Mouse (Mus musculus): Measurements from ENCODE around the gene Gpr141. TPM values are rescaled to one million over a fixed set of nuclear protein-coding genes. Genes with fewer than 3 reads are reported as not detected.

Gpr141 gene
- polyA plus RNA-seq, 1 experiment from 2014 or later = 0.12 TPM

DNA sequence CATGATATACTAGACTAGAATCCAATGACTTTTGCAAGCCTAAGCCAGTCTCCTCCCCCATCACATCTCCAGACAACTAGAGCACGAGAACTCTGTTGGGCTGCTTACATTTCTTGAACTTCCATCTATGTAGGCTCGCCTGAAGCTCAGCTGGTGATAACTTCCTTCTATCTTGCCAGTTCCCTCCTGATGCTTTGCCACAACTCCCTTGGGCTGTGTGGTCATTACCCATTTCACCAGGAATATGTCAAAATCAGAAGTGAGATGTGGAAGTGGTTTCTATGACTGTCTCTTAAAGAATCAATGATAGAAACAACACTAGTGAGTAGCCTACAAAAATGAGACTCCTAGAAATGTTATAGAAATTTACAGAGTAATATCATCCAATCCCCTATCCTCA, 56.9 kb downstream of the Gpr141 start:
- Histone ChIP-seq H3K36me3 (ENCODE audit: control insufficient read depth, insufficient read depth, low read length) (no peaks in the 10 kb centered on the region), H3K4me3 (ENCODE audit: low read depth, low read length) (no peak overlapping the region)
- 84% methylated on average over 2 of the region's 2 CpGs for WGBS

DNA sequence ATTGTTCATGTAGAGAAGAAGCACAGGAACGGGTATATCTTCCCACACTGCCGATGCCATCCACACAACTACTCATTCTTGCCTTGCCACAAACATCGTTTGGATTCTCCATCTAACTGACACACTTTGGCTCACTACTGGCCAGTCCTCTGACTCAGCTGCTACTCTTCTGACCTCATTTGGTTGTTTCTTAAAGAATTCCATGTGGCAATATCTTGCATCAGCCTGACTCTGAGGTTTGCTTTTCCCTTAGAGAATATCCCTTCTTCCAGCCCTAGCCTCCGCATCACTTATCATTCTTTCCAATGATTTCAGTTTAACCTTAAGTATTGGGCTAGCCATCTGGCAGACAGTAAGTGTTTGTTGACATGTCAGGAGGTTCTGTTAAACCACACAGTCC, 59.8 kb downstream of the Gpr141 start:
- no peak overlapping the region for H3K9ac ChIP-seq (ENCODE audit: low read depth, low read length)
- no peak overlapping the region for H3K4me2 ChIP-seq (replicated peaks; ENCODE audit: low read depth, low read length)
- no peak overlapping the region for H3K27ac ChIP-seq (ENCODE audit: low read depth, low read length)
- ATAC-seq (ENCODE audit: low FRiP score) (no peak), DNase-seq (ENCODE audit: low spot score) (no peak)
- H3K4me1 ChIP-seq (replicated peaks; ENCODE audit: control insufficient read depth, insufficient read depth, low read length) = no peaks in the 10 kb centered on the region
- 95% methylated on average over 4 of the region's 4 CpGs for WGBS
- no peaks in the 10 kb centered on the region for H3K27me3 ChIP-seq (ENCODE audit: control insufficient read depth, insufficient read depth, low read length)
- no peak overlapping the region for H3K4me3 ChIP-seq (ENCODE audit: low read depth, low read length)
- H3K36me3 ChIP-seq (ENCODE audit: control insufficient read depth, insufficient read depth, low read length) = no peaks in the 10 kb centered on the region
- H3K9me3 ChIP-seq (ENCODE audit: control insufficient read depth, low read length) = no peaks in the 10 kb centered on the region

More for the DNA sequence above, 56.9 kb downstream of the Gpr141 start:
- no peaks in the 10 kb centered on the region for H3K4me1 ChIP-seq (replicated peaks; ENCODE audit: control insufficient read depth, insufficient read depth, low read length)
- H3K27ac ChIP-seq (ENCODE audit: low read depth, low read length) = no peak overlapping the region
- no peak overlapping the region for H3K4me2 ChIP-seq (replicated peaks; ENCODE audit: low read depth, low read length)
- no peak for DNase-seq (ENCODE audit: low spot score)
- H3K27me3 ChIP-seq (ENCODE audit: control insufficient read depth, insufficient read depth, low read length) = no peaks in the 10 kb centered on the region
- H3K9me3 ChIP-seq (ENCODE audit: control insufficient read depth, low read length) = no peaks in the 10 kb centered on the region
- no peak overlapping the region for H3K9ac ChIP-seq (ENCODE audit: low read depth, low read length)
- ATAC-seq (ENCODE audit: low FRiP score) = no peak

DNA sequence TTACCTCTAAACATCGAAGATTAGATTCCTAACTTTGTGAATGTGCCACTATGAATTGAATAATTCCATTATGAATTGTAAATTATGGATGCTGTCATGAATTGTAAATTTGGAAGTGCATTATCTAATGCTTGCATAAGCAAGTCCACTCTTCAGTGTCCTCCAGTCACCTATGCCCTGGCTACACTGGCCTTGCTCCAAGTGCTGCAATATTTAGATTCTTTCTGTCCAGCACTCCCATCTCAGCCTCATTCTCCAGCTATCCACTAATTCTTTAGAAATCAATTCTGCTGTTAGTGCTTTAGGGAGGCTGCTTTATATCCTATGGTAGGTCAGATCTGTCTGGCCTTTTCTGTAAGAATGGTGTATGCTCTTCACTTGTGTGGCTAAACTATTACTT, 60.8 kb downstream of the Gpr141 start:
- H3K4me2 ChIP-seq (replicated peaks; ENCODE audit: low read depth, low read length) = no peak overlapping the region
- H3K36me3 ChIP-seq (ENCODE audit: control insufficient read depth, insufficient read depth, low read length) = no peaks in the 10 kb centered on the region
- no peaks in the 10 kb centered on the region for H3K27me3 ChIP-seq (ENCODE audit: control insufficient read depth, insufficient read depth, low read length)
- DNase-seq (ENCODE audit: low spot score) (no peak), ATAC-seq (ENCODE audit: low FRiP score) (no peak)
- H3K9ac ChIP-seq (ENCODE audit: low read depth, low read length) = no peak overlapping the region
- WGBS = 96% methylated on average over 1 of the region's 1 CpGs
- H3K9me3 ChIP-seq (ENCODE audit: control insufficient read depth, low read length) = no peaks in the 10 kb centered on the region
- H3K27ac ChIP-seq (ENCODE audit: low read depth, low read length) = no peak overlapping the region
- H3K4me3 ChIP-seq (ENCODE audit: low read depth, low read length) = no peak overlapping the region
- no peaks in the 10 kb centered on the region for H3K4me1 ChIP-seq (replicated peaks; ENCODE audit: control insufficient read depth, insufficient read depth, low read length)

DNA sequence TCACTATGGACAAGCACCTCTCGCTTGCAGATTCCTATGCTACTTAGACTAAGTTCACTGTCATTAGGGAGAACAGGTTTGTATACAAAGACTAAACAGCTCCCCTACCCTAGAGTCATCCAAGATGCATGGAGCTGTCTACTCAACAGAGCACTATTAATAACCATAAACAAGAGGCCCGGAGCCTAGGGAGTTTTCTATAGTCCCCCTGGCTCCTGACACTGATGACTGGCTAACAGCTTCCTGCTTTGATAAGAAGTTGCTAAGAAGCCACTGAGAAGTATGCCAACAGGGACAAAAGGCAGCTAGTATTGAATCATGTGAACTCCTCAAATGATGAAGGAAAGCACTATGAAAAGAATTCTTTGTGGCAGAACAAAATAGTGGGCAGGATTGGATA, 78.3 kb downstream of the Gpr141 start:
- Histone ChIP-seq H3K36me3 (ENCODE audit: control insufficient read depth, insufficient read depth, low read length) (no peaks in the 10 kb centered on the region), H3K4me1 (replicated peaks; ENCODE audit: control insufficient read depth, insufficient read depth, low read length) (no peaks in the 10 kb centered on the region), H3K27ac (ENCODE audit: low read depth, low read length) (no peak overlapping the region), H3K4me3 (ENCODE audit: low read depth, low read length) (no peak overlapping the region), H3K27me3 (ENCODE audit: control insufficient read depth, insufficient read depth, low read length) (no peaks in the 10 kb centered on the region), H3K9ac (ENCODE audit: low read depth, low read length) (no peak overlapping the region), H3K4me2 (replicated peaks; ENCODE audit: low read depth, low read length) (no peak overlapping the region), H3K9me3 (ENCODE audit: control insufficient read depth, low read length) (no peaks in the 10 kb centered on the region)
- WGBS = 41% methylated on average over 2 of the region's 2 CpGs
- ATAC-seq (ENCODE audit: low FRiP score) = 0 out of 2 replicates have a peak, but pooled peaks have one; percentile 51
- DNase-seq (ENCODE audit: low spot score) = peak; percentile 5

DNA sequence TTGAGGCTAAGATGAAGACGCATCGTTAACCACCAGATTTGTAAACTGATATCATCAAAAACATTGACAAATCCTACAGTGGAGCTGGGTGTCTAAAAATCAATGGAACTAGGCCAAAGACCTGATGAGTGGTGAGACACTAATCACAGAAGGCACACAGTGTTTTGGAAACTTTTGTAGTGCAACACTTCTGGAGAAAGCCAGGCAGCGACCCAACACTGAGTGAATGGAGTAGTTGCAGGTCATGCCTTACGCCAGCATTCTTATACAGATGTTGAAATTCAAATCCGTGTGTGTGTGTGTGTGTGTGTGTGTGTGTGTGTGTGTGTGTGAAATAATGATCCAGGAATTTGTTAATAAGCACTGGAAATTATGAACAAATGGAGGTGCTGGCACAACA, 79.5 kb downstream of the Gpr141 start:
- H3K4me1 ChIP-seq (replicated peaks; ENCODE audit: control insufficient read depth, insufficient read depth, low read length) = no peaks in the 10 kb centered on the region
- ATAC-seq (ENCODE audit: low FRiP score) = no peak
- H3K27ac ChIP-seq (ENCODE audit: low read depth, low read length) = no peak overlapping the region
- no peaks in the 10 kb centered on the region for H3K27me3 ChIP-seq (ENCODE audit: control insufficient read depth, insufficient read depth, low read length)
- WGBS = 89% methylated on average over 5 of the region's 5 CpGs
- DNase-seq (ENCODE audit: low spot score) = no peak
- H3K4me3 ChIP-seq (ENCODE audit: low read depth, low read length) = no peak overlapping the region
- no peaks in the 10 kb centered on the region for H3K9me3 ChIP-seq (ENCODE audit: control insufficient read depth, low read length)
- H3K9ac ChIP-seq (ENCODE audit: low read depth, low read length) = no peak overlapping the region
- no peak overlapping the region for H3K4me2 ChIP-seq (replicated peaks; ENCODE audit: low read depth, low read length)
- H3K36me3 ChIP-seq (ENCODE audit: control insufficient read depth, insufficient read depth, low read length) = no peaks in the 10 kb centered on the region

DNA sequence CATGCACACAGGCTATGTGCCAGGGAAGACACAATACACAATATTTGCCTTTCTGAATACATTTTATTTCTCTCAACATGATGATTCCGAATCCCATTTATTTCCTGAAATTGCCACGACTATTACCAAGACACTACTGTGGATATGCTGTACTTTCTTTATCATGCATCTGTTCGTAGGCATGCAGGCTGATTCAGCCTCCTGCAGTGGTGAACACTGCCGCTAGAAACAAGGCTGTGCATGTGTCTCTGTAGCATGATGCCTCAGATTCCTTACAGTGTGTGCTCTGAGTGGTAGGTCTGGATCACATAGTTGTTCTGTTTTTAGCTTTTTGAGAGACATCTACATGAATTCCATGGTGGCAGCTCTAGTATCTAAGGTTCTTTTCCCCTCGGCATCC, 89.5 kb downstream of the Gpr141 start:
- H3K9ac ChIP-seq (ENCODE audit: low read depth, low read length) = no peak overlapping the region
- no peak for DNase-seq (ENCODE audit: low spot score)
- H3K27ac ChIP-seq (ENCODE audit: low read depth, low read length) = no peak overlapping the region
- no peaks in the 10 kb centered on the region for H3K27me3 ChIP-seq (ENCODE audit: control insufficient read depth, insufficient read depth, low read length)
- H3K4me1 ChIP-seq (replicated peaks; ENCODE audit: control insufficient read depth, insufficient read depth, low read length) = no peaks in the 10 kb centered on the region
- no peak overlapping the region for H3K4me2 ChIP-seq (replicated peaks; ENCODE audit: low read depth, low read length)
- ATAC-seq (ENCODE audit: low FRiP score) = no peak
- no peak overlapping the region for H3K4me3 ChIP-seq (ENCODE audit: low read depth, low read length)
- H3K36me3 ChIP-seq (ENCODE audit: control insufficient read depth, insufficient read depth, low read length) = no peaks in the 10 kb centered on the region
- 90% methylated on average over 5 of the region's 5 CpGs for WGBS
- H3K9me3 ChIP-seq (ENCODE audit: control insufficient read depth, low read length) = no peaks in the 10 kb centered on the region

DNA sequence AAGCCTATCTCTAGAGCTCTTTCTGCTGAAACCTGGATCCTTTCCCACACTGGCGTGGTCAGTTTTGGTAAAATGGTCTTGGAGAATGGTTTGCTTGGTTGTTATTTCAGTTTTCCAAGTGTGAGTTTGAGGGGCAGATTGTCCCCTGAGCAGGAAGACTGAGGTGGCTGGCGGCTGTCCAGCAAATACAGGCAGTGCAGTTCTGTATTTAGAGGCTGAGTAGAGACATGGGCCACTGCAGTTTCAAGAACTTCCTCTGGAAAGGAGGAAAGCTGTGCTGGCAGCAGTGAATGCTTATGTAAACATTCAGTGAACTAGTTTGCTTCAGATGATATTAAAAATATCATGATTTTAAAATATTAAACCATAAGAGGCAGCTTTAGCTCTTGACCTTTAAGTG, 93.2 kb downstream of the Gpr141 start:
- no peaks in the 10 kb centered on the region for H3K27me3 ChIP-seq (ENCODE audit: control insufficient read depth, insufficient read depth, low read length)
- DNase-seq (ENCODE audit: low spot score) (no peak), ATAC-seq (ENCODE audit: low FRiP score) (no peak)
- 78% methylated on average over 2 of the region's 2 CpGs for WGBS
- H3K27ac ChIP-seq (ENCODE audit: low read depth, low read length) = no peak overlapping the region
- H3K36me3 ChIP-seq (ENCODE audit: control insufficient read depth, insufficient read depth, low read length) = no peaks in the 10 kb centered on the region
- H3K4me3 ChIP-seq (ENCODE audit: low read depth, low read length) = no peak overlapping the region
- H3K9me3 ChIP-seq (ENCODE audit: control insufficient read depth, low read length) = no peaks in the 10 kb centered on the region
- no peaks in the 10 kb centered on the region for H3K4me1 ChIP-seq (replicated peaks; ENCODE audit: control insufficient read depth, insufficient read depth, low read length)
- H3K9ac ChIP-seq (ENCODE audit: low read depth, low read length) = no peak overlapping the region
- no peak overlapping the region for H3K4me2 ChIP-seq (replicated peaks; ENCODE audit: low read depth, low read length)

DNA sequence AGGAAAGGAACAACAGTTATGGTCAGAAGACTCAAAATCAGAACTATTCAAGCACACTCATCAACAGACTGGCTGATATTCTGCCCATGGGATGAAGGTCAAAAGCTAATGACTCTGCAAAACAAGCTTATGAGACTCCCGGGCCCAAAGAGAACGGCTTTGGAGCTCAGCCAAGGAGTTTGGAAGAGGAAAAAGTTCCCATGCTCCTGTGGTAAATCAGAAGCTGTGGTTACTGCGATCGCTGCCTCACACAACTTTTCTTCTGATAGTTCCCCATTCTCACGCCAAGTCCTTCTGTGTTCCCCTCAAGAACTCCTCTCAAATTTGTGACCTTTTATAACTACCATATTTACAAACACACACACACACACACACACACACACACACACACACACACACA, 105.1 kb downstream of the Gpr141 start:
- H3K4me1 ChIP-seq (replicated peaks; ENCODE audit: control insufficient read depth, insufficient read depth, low read length) = no peaks in the 10 kb centered on the region
- H3K9me3 ChIP-seq (ENCODE audit: control insufficient read depth, low read length) = no peaks in the 10 kb centered on the region
- DNase-seq (ENCODE audit: low spot score) (no peak), ATAC-seq (ENCODE audit: low FRiP score) (no peak)
- WGBS = 88% methylated on average over 5 of the region's 5 CpGs
- H3K36me3 ChIP-seq (ENCODE audit: control insufficient read depth, insufficient read depth, low read length) = no peaks in the 10 kb centered on the region
- H3K9ac ChIP-seq (ENCODE audit: low read depth, low read length) = no peak overlapping the region
- H3K4me2 ChIP-seq (replicated peaks; ENCODE audit: low read depth, low read length) = no peak overlapping the region
- H3K4me3 ChIP-seq (ENCODE audit: low read depth, low read length) = no peak overlapping the region
- no peak overlapping the region for H3K27ac ChIP-seq (ENCODE audit: low read depth, low read length)
- H3K27me3 ChIP-seq (ENCODE audit: control insufficient read depth, insufficient read depth, low read length) = no peaks in the 10 kb centered on the region

DNA sequence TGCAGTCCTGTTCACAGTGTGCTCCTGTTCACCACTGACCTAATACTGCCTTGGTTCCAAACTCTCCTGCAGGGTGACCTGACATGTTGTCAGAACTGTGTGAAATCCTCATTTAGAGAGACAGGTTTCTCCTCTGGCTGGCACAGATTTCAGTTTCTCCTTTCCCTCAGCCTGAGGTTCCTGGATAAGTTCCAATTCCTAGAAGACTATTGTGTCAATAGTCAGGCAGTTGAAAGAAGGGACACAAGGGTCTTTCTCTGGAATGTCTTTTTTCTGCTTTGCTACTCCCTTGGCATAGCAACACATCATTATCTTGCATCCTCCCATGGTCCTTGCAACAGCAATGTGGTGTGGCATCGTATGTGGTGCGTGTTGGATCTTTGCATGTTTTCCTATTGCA, 106.9 kb downstream of the Gpr141 start:
- no peaks in the 10 kb centered on the region for H3K27me3 ChIP-seq (ENCODE audit: control insufficient read depth, insufficient read depth, low read length)
- no peak overlapping the region for H3K27ac ChIP-seq (ENCODE audit: low read depth, low read length)
- no peaks in the 10 kb centered on the region for H3K9me3 ChIP-seq (ENCODE audit: control insufficient read depth, low read length)
- no peaks in the 10 kb centered on the region for H3K4me1 ChIP-seq (replicated peaks; ENCODE audit: control insufficient read depth, insufficient read depth, low read length)
- no peak for DNase-seq (ENCODE audit: low spot score)
- ATAC-seq (ENCODE audit: low FRiP score) = no peak
- 92% methylated on average over 2 of the region's 2 CpGs for WGBS
- no peak overlapping the region for H3K9ac ChIP-seq (ENCODE audit: low read depth, low read length)
- H3K36me3 ChIP-seq (ENCODE audit: control insufficient read depth, insufficient read depth, low read length) = no peaks in the 10 kb centered on the region
- no peak overlapping the region for H3K4me3 ChIP-seq (ENCODE audit: low read depth, low read length)
- H3K4me2 ChIP-seq (replicated peaks; ENCODE audit: low read depth, low read length) = no peak overlapping the region
